Mouse (Mus musculus) midbrain, embryonic 11.5 days (tissue): Measurements from ENCODE around the gene Dhx32. TPM values are rescaled to one million over a fixed set of nuclear protein-coding genes. Genes with fewer than 3 reads are reported as not detected.
A peak's percentile ranks its signal among the peaks of the same experiment; 100 is the strongest.

Source experiments
- ATAC-seq: fragments of 200-750 bp; cut with Nextera tagmentation; 2 replicates; pipeline ENCODE4 v1.8.0; 2017; ENCODE audit warnings: moderate TSS enrichment, moderate library complexity; ENCODE audit not compliant: low FRiP score
- DNase-seq: peaks from one replicate; pipeline ENCODE4 v3.0.0; 2015; ENCODE audit warnings: low spot score; ENCODE audit errors: missing footprints
- H3K27ac ChIP-seq: fragments of 300-500 bp; sonication (generic); 2 replicates; pipeline ENCODE4 v1.5.1; 2014; ENCODE audit warnings: low read depth, low read length
- H3K27me3 ChIP-seq: fragments of 300-500 bp; sonication (generic); 2 replicates; pipeline ENCODE4 v1.6.1; 2014; ENCODE audit warnings: mild to moderate bottlenecking, low read length, moderate library complexity, mixed read lengths; ENCODE audit not compliant: control insufficient read depth, insufficient read depth
- H3K36me3 ChIP-seq: fragments of 300-500 bp; sonication (generic); 2 replicates; pipeline ENCODE4 v1.6.1; 2014; ENCODE audit warnings: mild to moderate bottlenecking, low read length, moderate library complexity, mixed read lengths; ENCODE audit not compliant: control insufficient read depth, insufficient read depth
- H3K4me1 ChIP-seq: fragments of 300-500 bp; sonication (generic); 2 replicates; pipeline ENCODE4 v1.6.1; 2014; ENCODE audit warnings: low read length; ENCODE audit not compliant: control insufficient read depth, insufficient read depth
- H3K4me2 ChIP-seq: fragments of 300-500 bp; sonication (generic); 2 replicates; pipeline ENCODE4 v1.6.1; 2014; ENCODE audit warnings: mild to moderate bottlenecking, moderate library complexity
- H3K4me3 ChIP-seq: fragments of 300-500 bp; sonication (generic); 2 replicates; pipeline ENCODE4 v1.5.1; 2014; ENCODE audit warnings: low read depth, low read length
- H3K9ac ChIP-seq: fragments of 300-500 bp; sonication (generic); 2 replicates; pipeline ENCODE4 v1.6.1; 2014; ENCODE audit warnings: low read length
- H3K9me3 ChIP-seq: fragments of 300-500 bp; sonication (generic); 2 replicates; pipeline ENCODE4 v1.6.1; 2016; ENCODE audit warnings: low read length; ENCODE audit not compliant: control insufficient read depth
- WGBS: fragments of 180-500 bp; shearing (Covaris S2); extraction: QIAGEN DNeasy Blood & Tissue Kit; methylation state at CpG from one replicate; pipeline ENCODE4 v1.1.7; 2014; 5-methylcytosine and 5-hydroxymethylcytosine counted together
- polyA plus RNA-seq: library from polyadenylated mRNA; unstranded; fragments of >200 nt; fragmentation: Nextera tagmentation; extraction: Ambion mirVana; gene quantifications from 2 replicates; pipeline ENCODE4 v1.2.1, GENCODE M21; 2014

Gene Dhx32
- 80.7 and 82.6 TPM in 2 replicates for polyA plus RNA-seq

GRCm38 (mm10) chr7:133782717-133783435, at the start of gene Dhx32:
Gene Dhx32, minus strand, starts transcription at chr7:133782726.
- no peak within 1 kb of the TSS for H3K27ac ChIP-seq
- ATAC-seq: 0 out of 2 replicates have a peak, but pooled peaks have one; percentile 38
- H3K9me3 ChIP-seq: no peaks in the 10 kb centered on the region
- peak; percentile 94 for DNase-seq
- no peak within 1 kb of the TSS for H3K4me2 ChIP-seq
- 23% methylated on average over 18 of the region's 18 CpGs for WGBS
- no peak within 1 kb of the TSS for H3K9ac ChIP-seq
- H3K4me3 ChIP-seq: no peak within 1 kb of the TSS
- no peaks in the 10 kb centered on the region for H3K36me3 ChIP-seq
- H3K4me1 ChIP-seq: no peaks in the 10 kb centered on the region
- H3K27me3 ChIP-seq: no peaks in the 10 kb centered on the region

- Histone ChIP-seq H3K36me3 (no peaks in the 10 kb centered on the region), H3K4me2 (no peak overlapping the region), H3K9ac (no peak overlapping the region), H3K27ac (no peak overlapping the region), H3K4me3 (no peak overlapping the region), H3K4me1 (no peaks in the 10 kb centered on the region), H3K27me3 (no peaks in the 10 kb centered on the region), H3K9me3 (no peaks in the 10 kb centered on the region)
- DNase-seq (no peak), ATAC-seq (no peak)
- WGBS: 86% methylated on average over 7 of the region's 7 CpGs
Measured at GRCm38 (mm10) chr7:133829579-133829978, 47.1 kb upstream of the Dhx32 start.

GRCm38 (mm10) chr7:133828514-133828913, 46.0 kb upstream of the Dhx32 start:
- H3K36me3 ChIP-seq: no peaks in the 10 kb centered on the region
- H3K4me2 ChIP-seq: no peak overlapping the region
- H3K9me3 ChIP-seq: no peaks in the 10 kb centered on the region
- no peak for DNase-seq
- WGBS: 57% methylated on average over 4 of the region's 4 CpGs
- H3K4me3 ChIP-seq: no peak overlapping the region
- ATAC-seq: no peak
- no peak overlapping the region for H3K27ac ChIP-seq
- H3K27me3 ChIP-seq: no peaks in the 10 kb centered on the region
- H3K4me1 ChIP-seq: no peaks in the 10 kb centered on the region
- H3K9ac ChIP-seq: no peak overlapping the region

GRCm38 (mm10) chr7:133824579-133824978, 42.1 kb upstream of the Dhx32 start:
- ATAC-seq (no peak), DNase-seq (no peak)
- H3K9me3 ChIP-seq: no peaks in the 10 kb centered on the region
- H3K27me3 ChIP-seq: no peaks in the 10 kb centered on the region
- H3K9ac ChIP-seq: no peak overlapping the region
- WGBS: 90% methylated on average over 2 of the region's 2 CpGs
- no peak overlapping the region for H3K4me2 ChIP-seq
- H3K4me3 ChIP-seq: no peak overlapping the region
- no peaks in the 10 kb centered on the region for H3K36me3 ChIP-seq
- H3K4me1 ChIP-seq: no peaks in the 10 kb centered on the region
- H3K27ac ChIP-seq: no peak overlapping the region

GRCm38 (mm10) chr7:133823751-133824150, 41.2 kb upstream of the Dhx32 start:
- H3K9me3 ChIP-seq: no peaks in the 10 kb centered on the region
- no peak overlapping the region for H3K4me3 ChIP-seq
- no peak overlapping the region for H3K9ac ChIP-seq
- ATAC-seq (no peak), DNase-seq (no peak)
- no peak overlapping the region for H3K4me2 ChIP-seq
- WGBS: 85% methylated on average over 6 of the region's 6 CpGs
- H3K27ac ChIP-seq: no peak overlapping the region
- H3K36me3 ChIP-seq: no peaks in the 10 kb centered on the region
- no peaks in the 10 kb centered on the region for H3K4me1 ChIP-seq
- H3K27me3 ChIP-seq: no peaks in the 10 kb centered on the region

- DNase-seq: no peak
- H3K9me3 ChIP-seq: no peaks in the 10 kb centered on the region
- no peak overlapping the region for H3K9ac ChIP-seq
- H3K4me1 ChIP-seq: no peaks in the 10 kb centered on the region
- H3K4me3 ChIP-seq: no peak overlapping the region
- no peak overlapping the region for H3K4me2 ChIP-seq
- no peak for ATAC-seq
- 88% methylated on average over 4 of the region's 4 CpGs for WGBS
- no peaks in the 10 kb centered on the region for H3K27me3 ChIP-seq
- H3K27ac ChIP-seq: no peak overlapping the region
- H3K36me3 ChIP-seq: no peaks in the 10 kb centered on the region
Measured at GRCm38 (mm10) chr7:133813331-133813730, 30.8 kb upstream of the Dhx32 start.

- no peaks in the 10 kb centered on the region for H3K27me3 ChIP-seq
- no peak overlapping the region for H3K9ac ChIP-seq
- H3K36me3 ChIP-seq: no peaks in the 10 kb centered on the region
- no peak overlapping the region for H3K27ac ChIP-seq
- no peak overlapping the region for H3K4me3 ChIP-seq
- DNase-seq (no peak), ATAC-seq (no peak)
- WGBS: 79% methylated on average over 7 of the region's 7 CpGs
- no peaks in the 10 kb centered on the region for H3K4me1 ChIP-seq
- H3K4me2 ChIP-seq: no peak overlapping the region
- H3K9me3 ChIP-seq: no peaks in the 10 kb centered on the region
Measured at GRCm38 (mm10) chr7:133812927-133813326, 30.4 kb upstream of the Dhx32 start.

- 65% methylated on average over 7 of the region's 7 CpGs for WGBS
- Histone ChIP-seq H3K4me2 (no peak overlapping the region), H3K27ac (no peak overlapping the region), H3K4me1 (no peaks in the 10 kb centered on the region), H3K36me3 (no peaks in the 10 kb centered on the region), H3K9ac (no peak overlapping the region), H3K27me3 (no peaks in the 10 kb centered on the region), H3K4me3 (no peak overlapping the region), H3K9me3 (no peaks in the 10 kb centered on the region)
- ATAC-seq (peak; percentile 66; the same call in 1 of the 2 replicates), DNase-seq (peak; percentile 89)
Measured at GRCm38 (mm10) chr7:133805614-133806175, 23.2 kb upstream of the Dhx32 start.

- Histone ChIP-seq H3K4me2 (no peak overlapping the region), H3K9me3 (no peaks in the 10 kb centered on the region), H3K27me3 (no peaks in the 10 kb centered on the region), H3K36me3 (no peaks in the 10 kb centered on the region), H3K4me3 (no peak overlapping the region), H3K4me1 (no peaks in the 10 kb centered on the region), H3K9ac (no peak overlapping the region), H3K27ac (no peak overlapping the region)
- ATAC-seq (no peak), DNase-seq (no peak)
- WGBS: 75% methylated on average over 6 of the region's 6 CpGs
Measured at GRCm38 (mm10) chr7:133801823-133802222, 19.3 kb upstream of the Dhx32 start.
